Mouse (Mus musculus) CH12.LX (cell line): ENCODE data around the gene Gpcpd1. TPM values are rescaled to one million over a fixed set of nuclear protein-coding genes. Genes with fewer than 3 reads are reported as not detected.

Experiments used
- DNase-seq: peaks from one replicate; pipeline ENCODE4 v3.0.0-alpha.2; 2013; ENCODE audit errors: extremely low read depth
- H3K27ac ChIP-seq: 2 replicates; pipeline ENCODE4 v1.5.1; 2012; ENCODE audit warnings: low read depth, mild to moderate bottlenecking, control low read depth, moderate library complexity; ENCODE audit not compliant: insufficient read depth
- H3K27me3 ChIP-seq: replicated peaks from 2 replicates; pipeline ENCODE3; 2012; ENCODE audit warnings: inconsistent platforms
- H3K36me3 ChIP-seq, 2 experiments: replicated peaks in 1 of 2; 2 replicates each; pipeline versions ENCODE3 to v1.6.1; 2012; ENCODE audit warnings: inconsistent platforms in 1 of 2, low read length in 1 of 2, mild to moderate bottlenecking in 1 of 2, mixed read lengths in 1 of 2, moderate library complexity in 1 of 2; ENCODE audit not compliant: control insufficient read depth in 1 of 2, insufficient read depth in 1 of 2
- H3K4me1 ChIP-seq, 2 experiments: 2 replicates each; pipeline ENCODE4 v1.6.1; 2012; ENCODE audit warnings: inconsistent platforms in 1 of 2, moderate library complexity in 1 of 2; ENCODE audit not compliant: insufficient read depth in 2 of 2, control insufficient read depth in 1 of 2
- H3K4me2 ChIP-seq: 2 replicates; pipeline ENCODE4 v1.6.1; 2012; ENCODE audit warnings: low read depth, mild to moderate bottlenecking, control low read depth; ENCODE audit not compliant: poor library complexity, insufficient read depth, severe bottlenecking
- H3K4me3 ChIP-seq, 3 experiments: fragments of 150-350 bp in 1 of 3; sonication (generic) in 1 of 3; replicated peaks in 1 of 3; 2 replicates each; pipeline versions ENCODE3 to v1.5.1; 2011 to 2012; ENCODE audit warnings: low read depth in 2 of 3, low read length in 2 of 3, mild to moderate bottlenecking in 2 of 3, moderate library complexity in 2 of 3, control low read depth in 1 of 3, improper control_type of control experiment in 1 of 3, inconsistent platforms in 1 of 3, mixed read lengths in 1 of 3; ENCODE audit not compliant: poor library complexity in 1 of 3
- H3K79me2 ChIP-seq: replicated peaks from 2 replicates; pipeline ENCODE4 v1.6.1; 2012; ENCODE audit warnings: mild to moderate bottlenecking, moderate library complexity; ENCODE audit not compliant: control insufficient read depth, poor library complexity, insufficient read depth, severe bottlenecking; ENCODE audit errors: extremely low read depth
- H3K9ac ChIP-seq: 2 replicates; pipeline ENCODE4 v1.6.1; 2012; ENCODE audit warnings: low read depth, mild to moderate bottlenecking, control low read depth, moderate library complexity; ENCODE audit not compliant: insufficient read depth
- H3K9me3 ChIP-seq: replicated peaks from 2 replicates; pipeline ENCODE3; 2012; ENCODE audit warnings: low read length, inconsistent platforms, mixed read lengths
- BHLHE40 ChIP-seq: IDR thresholded peaks from 2 replicates; pipeline ENCODE4 v1.6.1; 2011; ENCODE audit warnings: mild to moderate bottlenecking, low read depth, low read length, improper control_type of control experiment
- CHD1 ChIP-seq: IDR thresholded peaks from 2 replicates; pipeline ENCODE4 v1.6.1; 2012; ENCODE audit warnings: low read depth, low read length, improper control_type of control experiment, inconsistent platforms
- CHD2 ChIP-seq: IDR thresholded peaks from 2 replicates; pipeline ENCODE4 v1.6.1; 2011; ENCODE audit warnings: low read length, improper control_type of control experiment
- E2F4 ChIP-seq: IDR thresholded peaks from 2 replicates; pipeline ENCODE4 v1.6.1; 2011; ENCODE audit warnings: low read depth, low read length, improper control_type of control experiment; ENCODE audit not compliant: insufficient replicate concordance
- ELF1 ChIP-seq: IDR thresholded peaks from 2 replicates; pipeline ENCODE4 v1.6.1; 2014; ENCODE audit warnings: low read depth, mild to moderate bottlenecking, inconsistent platforms, low read length, improper control_type of control experiment
- ETS1 ChIP-seq: conservative IDR thresholded peaks from 2 replicates; pipeline ENCODE4 v1.6.1; 2012; ENCODE audit warnings: low read depth, mild to moderate bottlenecking, inconsistent platforms, low read length, improper control_type of control experiment, moderate library complexity
- GABPA ChIP-seq: IDR thresholded peaks from 2 replicates; pipeline ENCODE4 v1.6.1; 2012; ENCODE audit warnings: low read depth, low read length, improper control_type of control experiment, inconsistent platforms; ENCODE audit not compliant: insufficient replicate concordance
- HCFC1 ChIP-seq: IDR thresholded peaks from 2 replicates; pipeline ENCODE4 v1.6.1; 2012; ENCODE audit warnings: low read depth, mild to moderate bottlenecking, inconsistent platforms, low read length, improper control_type of control experiment
- IRF4 ChIP-seq: IDR thresholded peaks from 2 replicates; pipeline ENCODE4 v1.6.1; 2014; ENCODE audit warnings: low read depth, mild to moderate bottlenecking, inconsistent platforms, low read length, improper control_type of control experiment
- JUN ChIP-seq: IDR thresholded peaks from 2 replicates; pipeline ENCODE4 v1.6.1; 2011; ENCODE audit warnings: low read depth, mild to moderate bottlenecking, low read length, improper control_type of control experiment, moderate library complexity; ENCODE audit not compliant: insufficient read depth
- JUND ChIP-seq: conservative IDR thresholded peaks from 2 replicates; pipeline ENCODE4 v1.6.1; 2011; ENCODE audit warnings: low read depth, low read length, improper control_type of control experiment
- MAX ChIP-seq: IDR thresholded peaks from 2 replicates; pipeline ENCODE4 v1.6.1; 2011; ENCODE audit warnings: low read length, improper control_type of control experiment
- MEF2A ChIP-seq: IDR thresholded peaks from 2 replicates; pipeline ENCODE4 v1.6.1; 2014; ENCODE audit warnings: low read depth, mild to moderate bottlenecking, inconsistent platforms, low read length, improper control_type of control experiment, borderline replicate concordance
- MXI1 ChIP-seq: IDR thresholded peaks from 2 replicates; pipeline ENCODE4 v1.6.1; 2011; ENCODE audit warnings: mild to moderate bottlenecking, low read depth, low read length, improper control_type of control experiment
- MYC ChIP-seq: IDR thresholded peaks from 2 replicates; pipeline ENCODE4 v1.6.1; 2011; ENCODE audit warnings: low read depth, mild to moderate bottlenecking, improper control_type of control experiment, low read length
- NRF1 ChIP-seq: IDR thresholded peaks from 2 replicates; pipeline ENCODE4 v1.6.1; 2014; ENCODE audit warnings: low read depth, mild to moderate bottlenecking, inconsistent platforms, low read length, improper control_type of control experiment, moderate library complexity
- PAX5 ChIP-seq: IDR thresholded peaks from 2 replicates; pipeline ENCODE4 v1.6.1; 2012; ENCODE audit warnings: low read length, inconsistent platforms, mixed read lengths
- POLR2A ChIP-seq: IDR thresholded peaks from 2 replicates; pipeline ENCODE4 v1.6.1; 2011; ENCODE audit warnings: low read depth, mild to moderate bottlenecking, improper control_type of control experiment, low read length
- POLR2AphosphoS2 ChIP-seq: IDR thresholded peaks from 2 replicates; pipeline ENCODE4 v1.6.1; 2011; ENCODE audit warnings: low read depth, low read length, improper control_type of control experiment
- RAD21 ChIP-seq: IDR thresholded peaks from 2 replicates; pipeline ENCODE4 v1.6.1; 2011; ENCODE audit warnings: low read depth, mild to moderate bottlenecking, low read length, improper control_type of control experiment, moderate library complexity
- RCOR1 ChIP-seq: conservative IDR thresholded peaks from 2 replicates; pipeline ENCODE4 v1.6.1; 2012; ENCODE audit warnings: low read depth, mild to moderate bottlenecking, inconsistent platforms, low read length, improper control_type of control experiment
- TCF12 ChIP-seq: IDR thresholded peaks from 2 replicates; pipeline ENCODE4 v1.6.1; 2014; ENCODE audit warnings: low read depth, mild to moderate bottlenecking, inconsistent platforms, low read length, improper control_type of control experiment
- USF2 ChIP-seq: conservative IDR thresholded peaks from 2 replicates; pipeline ENCODE4 v1.6.1; 2011; ENCODE audit warnings: low read depth, low read length, improper control_type of control experiment
- ZKSCAN1 ChIP-seq: IDR thresholded peaks from 2 replicates; pipeline ENCODE4 v1.6.1; 2012; ENCODE audit warnings: low read depth, inconsistent platforms, low read length, improper control_type of control experiment, borderline replicate concordance
- dilution Hi-C: fragments of 300-500 bp; cut with MboI; formaldehyde crosslinking; loops from 2 replicates; pipeline ENCODE4 v1.14.3; 2020; ENCODE audit warnings: low sequenced_read_pairs; ENCODE audit not compliant: extremely low pct_unique_long_range_greater_than_20kb, extremely low pct_ligation_motif_present
- in situ Hi-C: fragments of 300-500 bp; cut with MboI; formaldehyde crosslinking; loops from 3 replicates; pipeline ENCODE4 v1.14.3; 2019; ENCODE audit warnings: low sequenced_read_pairs, low pct_ligation_motif_present, low pct_unique_long_range_greater_than_20kb, mixed read lengths
- polyA plus RNA-seq: library from polyadenylated mRNA; unstranded; fragments of >175 nt; gene quantifications from 2 replicates; pipeline ENCODE4 v1.2.1, GENCODE M21; 2012; ENCODE audit warnings: low read depth; ENCODE audit not compliant: insufficient read length
- total RNA-seq, 2 experiments: library from RNA; depleted of rRNA; stranded (reverse); fragments of 300-350 nt in 1 of 2; fragments of >200 nt in 1 of 2; gene quantifications; 2 replicates each; pipeline ENCODE4 v1.2.3; 2012 to 2014

The Gpcpd1 gene
- total and polyA plus RNA-seq, 3 experiments = 30.9 to 60.8 (median 33.5) TPM

- H3K9me3 ChIP-seq = no peaks in the 10 kb centered on the region
- DNase-seq = no peak
- no peaks in the 10 kb centered on the region for H3K36me3 ChIP-seq
- TF ChIP-seq E2F4 (no peak), MEF2A (no peak), CHD1 (no peak), MAX (no peak), MXI1 (no peak), HCFC1 (no peak), RAD21 (no peak), IRF4 (no peak), TCF12 (no peak), ZKSCAN1 (no peak), RCOR1 (no peak), POLR2A (no peak), PAX5 (no peak), JUN (no peak), BHLHE40 (no peak), USF2 (no peak), POLR2AphosphoS2 (no peak)
- H3K9ac ChIP-seq = no peak overlapping the region
- H3K4me1 ChIP-seq = peaks cover 18 to 80% of the 10 kb centered on the region in 2 experiments
- dilution Hi-C loops = no loop called here
- no peaks in the 10 kb centered on the region for H3K79me2 ChIP-seq
- no peak overlapping the region for H3K4me2 ChIP-seq
- H3K27ac ChIP-seq = no peak overlapping the region
- H3K27me3 ChIP-seq = no peaks in the 10 kb centered on the region
- in situ Hi-C loops = no loop called here
- H3K4me3 ChIP-seq = no peak overlapping the region
Measured at GRCm38 (mm10) chr2:132603706-132604105, 16.2 kb upstream of the Gpcpd1 start.

GRCm38 (mm10) chr2:132601777-132602176 lies 14.2 kb upstream of the Gpcpd1 start:
- Histone ChIP-seq H3K9ac (no peak overlapping the region; the same call in 1 of the 2 replicates), H3K27ac (no peak overlapping the region), H3K9me3 (no peaks in the 10 kb centered on the region), H3K27me3 (no peaks in the 10 kb centered on the region), H3K4me1 (peaks cover 14 to 82% of the 10 kb centered on the region in 2 experiments), H3K36me3 (no peaks in the 10 kb centered on the region), H3K79me2 (no peaks in the 10 kb centered on the region), H3K4me2 (no peak overlapping the region), H3K4me3 (no peak overlapping the region)
- in situ Hi-C loops (no loop called here), dilution Hi-C loops (no loop called here)
- DNase-seq = no peak
- peak; percentile 11; the same call in 1 of the 2 replicates for TF ChIP-seq IRF4
- peak; percentile 57; the same call in 1 of the 2 replicates for TF ChIP-seq MEF2A
- no peak; the same call in 1 of the 2 replicates for TF ChIP-seq ETS1
- TF ChIP-seq MYC = no peak
- TF ChIP-seq ELF1 = 0 out of 2 replicates have a peak, but pooled peaks have one; percentile 9
- no peak for TF ChIP-seq JUND
- TF ChIP-seq GABPA = no peak
- TF ChIP-seq NRF1 = no peak
- TF ChIP-seq BHLHE40 = no peak
- peak; percentile 24; the same call in 1 of the 2 replicates for TF ChIP-seq CHD2
- no peak for TF ChIP-seq RCOR1
